Mouse (Mus musculus) CH12.LX (cell line): Measurements from ENCODE around the gene Adgrg1.

ENCODE experiments used
- CTCF ChIP-seq, 2 experiments: IDR thresholded peaks in 1 of 2; conservative IDR thresholded peaks in 1 of 2; 2 replicates each; pipeline ENCODE4 v1.5.1; 2011 to 2012; ENCODE audit warnings: low read depth in 2 of 2, low read length in 2 of 2, improper control_type of control experiment in 1 of 2, inconsistent platforms in 1 of 2, mild to moderate bottlenecking in 1 of 2, moderate library complexity in 1 of 2
- ETS1 ChIP-seq: conservative IDR thresholded peaks from 2 replicates; pipeline ENCODE4 v1.6.1; 2012; ENCODE audit warnings: low read depth, mild to moderate bottlenecking, inconsistent platforms, low read length, improper control_type of control experiment, moderate library complexity
- MEF2A ChIP-seq: IDR thresholded peaks from 2 replicates; pipeline ENCODE4 v1.6.1; 2014; ENCODE audit warnings: low read depth, mild to moderate bottlenecking, inconsistent platforms, low read length, improper control_type of control experiment, borderline replicate concordance
- POLR2A ChIP-seq: IDR thresholded peaks from 2 replicates; pipeline ENCODE4 v1.6.1; 2011; ENCODE audit warnings: low read depth, mild to moderate bottlenecking, improper control_type of control experiment, low read length

DNA sequence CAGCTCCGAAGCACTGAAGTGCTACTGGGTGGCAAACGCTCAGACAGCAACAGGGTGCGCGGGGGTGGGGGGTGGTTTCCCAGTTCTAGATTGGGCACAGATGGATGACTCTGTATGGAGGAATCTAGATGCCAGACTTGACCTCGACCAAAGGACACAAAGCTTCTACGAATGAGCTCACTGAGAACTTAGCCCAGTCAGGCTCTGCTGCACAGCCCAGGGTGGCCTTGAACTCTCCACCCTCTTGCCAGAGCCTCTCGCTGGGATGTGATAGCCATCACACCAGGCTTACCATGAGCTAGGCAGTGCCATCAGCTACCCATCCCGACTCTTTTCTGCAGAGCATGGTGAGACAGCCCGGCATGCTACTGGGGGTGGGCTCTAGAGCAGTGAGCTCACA, 765 bp upstream of the Adgrg1 start:
- TF ChIP-seq MEF2A: no peak
- no peak for TF ChIP-seq ETS1
- TF ChIP-seq POLR2A: no peak
- TF ChIP-seq CTCF (conservative IDR thresholded peaks at IDR 0.05 in 1 of 2, IDR thresholded peaks at IDR 0.05 in 1 of 2; ENCODE audit: low read depth in 2 of 2, low read length in 2 of 2): no peak
